Mouse (Mus musculus): Measurements from ENCODE around the gene Tnrc18. TPM values are rescaled to one million over a fixed set of nuclear protein-coding genes. Genes with fewer than 3 reads are reported as not detected.

The Tnrc18 gene
- polyA plus RNA-seq, 1 experiment from 2014 or later: 64.1 TPM

DNA sequence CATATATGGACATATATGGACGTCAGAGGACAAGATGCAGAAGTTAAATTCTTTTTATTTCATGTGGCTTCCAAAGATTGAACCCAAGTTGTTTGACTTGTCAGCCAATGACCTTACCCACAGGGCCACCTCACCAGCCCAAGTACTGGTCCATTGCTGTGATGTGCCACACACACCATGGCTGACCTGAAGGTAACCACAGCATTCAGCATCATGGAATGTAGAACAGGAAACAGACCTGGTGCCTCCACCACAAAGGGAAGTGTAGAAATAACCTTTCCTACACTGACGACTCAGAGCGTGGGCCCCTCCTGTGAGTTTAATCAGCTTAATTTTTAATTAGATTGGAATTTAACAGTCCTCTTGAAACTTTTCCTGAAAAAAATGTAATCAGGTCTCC, 127.1 kb downstream of the Tnrc18 start:
- Histone ChIP-seq H3K4me1 (peaks cover 11% of the 10 kb centered on the region), H3K36me3 (no peaks in the 10 kb centered on the region), H3K9me3 (no peaks in the 10 kb centered on the region), H3K27me3 (no peaks in the 10 kb centered on the region), H3K4me2 (replicated peaks) (no peak overlapping the region), H3K27ac (replicated peaks) (no peak overlapping the region), H3K4me3 (no peak overlapping the region), H3K9ac (replicated peaks) (no peak overlapping the region)
- 79% methylated on average over 3 of the region's 3 CpGs for WGBS
- ATAC-seq (ENCODE audit: low FRiP score, low read depth): no peak

- peaks cover 11% of the 10 kb centered on the region for H3K4me1 ChIP-seq
- H3K27ac ChIP-seq (replicated peaks): 0 out of 2 replicates have a peak overlapping the region, but pooled peaks have one; percentile 8
- no peak for ATAC-seq (ENCODE audit: low FRiP score, low read depth)
- H3K9me3 ChIP-seq: no peaks in the 10 kb centered on the region
- no peak overlapping the region for H3K4me2 ChIP-seq (replicated peaks)
- H3K4me3 ChIP-seq: no peak overlapping the region
- 15% methylated on average over 6 of the region's 6 CpGs for WGBS
- no peaks in the 10 kb centered on the region for H3K36me3 ChIP-seq
- H3K27me3 ChIP-seq: no peaks in the 10 kb centered on the region
- no peak overlapping the region for H3K9ac ChIP-seq (replicated peaks)
Observed at GRCm38 (mm10) chr5:142688866-142689265, 128.6 kb downstream of the Tnrc18 start.

GRCm38 (mm10) chr5:142682529-142682928, 134.9 kb downstream of the Tnrc18 start:
- Histone ChIP-seq H3K9ac (replicated peaks) (no peak overlapping the region), H3K4me1 (no peaks in the 10 kb centered on the region), H3K4me2 (replicated peaks) (no peak overlapping the region), H3K36me3 (no peaks in the 10 kb centered on the region), H3K27me3 (no peaks in the 10 kb centered on the region), H3K9me3 (no peaks in the 10 kb centered on the region), H3K4me3 (no peak overlapping the region), H3K27ac (replicated peaks) (no peak overlapping the region)
- ATAC-seq (ENCODE audit: low FRiP score, low read depth): no peak
- 88% methylated on average over 5 of the region's 5 CpGs for WGBS

DNA sequence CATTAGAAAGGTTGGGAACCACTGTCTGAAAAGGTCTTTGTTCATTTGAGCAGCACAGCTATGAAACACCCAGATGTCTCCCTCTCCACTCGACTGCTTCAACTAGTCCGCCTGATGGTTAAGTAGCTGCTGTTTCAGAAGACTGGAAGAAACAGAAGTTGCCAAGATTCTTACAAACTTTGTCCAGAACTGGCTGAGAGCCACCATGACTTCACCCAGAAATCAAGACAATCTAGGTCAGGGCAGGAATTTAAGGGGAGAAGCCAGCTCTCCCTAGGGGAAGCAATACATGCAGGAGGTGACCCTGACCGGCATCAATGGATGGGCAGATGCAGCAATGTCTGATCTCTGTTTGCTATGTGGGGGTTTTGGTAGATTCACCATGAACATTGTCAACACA, 135.6 kb downstream of the Tnrc18 start:
- Histone ChIP-seq H3K4me3 (no peak overlapping the region), H3K27me3 (no peaks in the 10 kb centered on the region)
- 81% methylated on average over 3 of the region's 3 CpGs for WGBS

DNA sequence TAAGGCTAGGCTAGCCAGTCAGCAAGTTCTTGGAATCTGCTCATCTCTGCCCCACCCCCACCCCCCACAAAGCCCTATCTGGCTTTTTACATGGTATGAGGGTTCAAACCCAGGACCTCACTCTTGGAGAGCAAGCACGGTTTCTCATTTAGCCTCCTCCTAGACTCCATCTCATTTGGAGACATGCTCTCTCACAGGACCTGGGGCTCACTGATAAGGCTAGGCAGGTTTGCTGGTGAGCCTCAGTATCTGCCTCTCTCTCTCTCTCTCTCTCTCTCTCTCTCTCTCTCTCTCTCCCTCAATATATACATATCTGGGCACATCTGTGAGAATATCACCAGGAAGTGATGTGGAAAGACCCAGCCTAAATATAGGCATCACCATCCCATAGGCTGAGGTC, 138.4 kb downstream of the Tnrc18 start:
- Histone ChIP-seq H3K36me3 (no peaks in the 10 kb centered on the region), H3K27ac (replicated peaks) (no peak overlapping the region), H3K27me3 (no peaks in the 10 kb centered on the region), H3K9me3 (no peaks in the 10 kb centered on the region), H3K4me1 (no peaks in the 10 kb centered on the region), H3K4me3 (no peak overlapping the region), H3K9ac (replicated peaks) (no peak overlapping the region), H3K4me2 (replicated peaks) (no peak overlapping the region)
- 81% methylated on average over 1 of the region's 1 CpGs for WGBS
- ATAC-seq (ENCODE audit: low FRiP score, low read depth): no peak

More for the DNA sequence above, 135.6 kb downstream of the Tnrc18 start:
- ATAC-seq (ENCODE audit: low FRiP score, low read depth): no peak
- Histone ChIP-seq H3K4me1 (no peaks in the 10 kb centered on the region), H3K36me3 (no peaks in the 10 kb centered on the region), H3K4me2 (replicated peaks) (no peak overlapping the region), H3K9me3 (no peaks in the 10 kb centered on the region), H3K9ac (replicated peaks) (no peak overlapping the region), H3K27ac (replicated peaks) (no peak overlapping the region)

GRCm38 (mm10) chr5:142678141-142678571, 139.3 kb downstream of the Tnrc18 start:
- WGBS: 56% methylated on average over 7 of the region's 7 CpGs
- no peaks in the 10 kb centered on the region for H3K9me3 ChIP-seq
- no peak overlapping the region for H3K27ac ChIP-seq (replicated peaks)
- no peaks in the 10 kb centered on the region for H3K27me3 ChIP-seq
- no peak overlapping the region for H3K4me3 ChIP-seq
- no peak overlapping the region for H3K4me2 ChIP-seq (replicated peaks)
- no peaks in the 10 kb centered on the region for H3K36me3 ChIP-seq
- no peak for ATAC-seq (ENCODE audit: low FRiP score, low read depth)
- no peaks in the 10 kb centered on the region for H3K4me1 ChIP-seq
- H3K9ac ChIP-seq (replicated peaks): no peak overlapping the region

Other genes with a start within 250 kb of the Tnrc18 start
- 10.4 and 11.4 TPM in 2 replicates for gene Mmd2, start 208.9 kb downstream of the Tnrc18 start, polyA plus RNA-seq (2016; fragmentation: Nextera tagmentation; extraction: Ambion mirVana)
- 65.1 and 67.6 TPM in 2 replicates for gene Wipi2, start 190.0 kb downstream of the Tnrc18 start, polyA plus RNA-seq (2016; fragmentation: Nextera tagmentation; extraction: Ambion mirVana)
- 49.3 and 50.3 TPM in 2 replicates for gene Slc29a4, start 125.2 kb downstream of the Tnrc18 start, polyA plus RNA-seq (2016; fragmentation: Nextera tagmentation; extraction: Ambion mirVana)
- 27.7 and 28.9 TPM in 2 replicates for gene Fbxl18, start 77.8 kb upstream of the Tnrc18 start, polyA plus RNA-seq (2016; fragmentation: Nextera tagmentation; extraction: Ambion mirVana)
- 12,547 and 14,098 TPM in 2 replicates for gene Actb, start 89.1 kb upstream of the Tnrc18 start, polyA plus RNA-seq (2016; fragmentation: Nextera tagmentation; extraction: Ambion mirVana)
- gene Fscn1, start 142.7 kb upstream of the Tnrc18 start, polyA plus RNA-seq (2016; fragmentation: Nextera tagmentation; extraction: Ambion mirVana): 707 and 742 TPM in 2 replicates

Data from midbrain, embryonic 12.5 days (tissue).